Mouse (Mus musculus) gastrocnemius, adult 18-20 months (tissue): ENCODE results near the gene Znrf1. TPM values are rescaled to one million over a fixed set of nuclear protein-coding genes. Genes with fewer than 3 reads are reported as not detected.
A peak's percentile ranks its signal among the peaks of the same experiment; 100 is the strongest.

Experiments
- DNase-seq: peaks from one replicate; pipeline ENCODE4 v3.0.0; 2021; ENCODE audit warnings: low spot score
- total RNA-seq, 2 experiments: library from RNA; stranded (reverse); gene quantifications; 2 replicates each; pipeline ENCODE4 v1.2.3; 2021

Gene Znrf1
- total RNA-seq, 2 experiments from 2014 or later: 59.5 to 67.8 TPM

GRCm38 (mm10) chr8:111567571-111567970, 31.7 kb downstream of the Znrf1 start:
- no peak for DNase-seq

- no peak for DNase-seq
Observed at GRCm38 (mm10) chr8:111568029-111568428, 32.1 kb downstream of the Znrf1 start.

GRCm38 (mm10) chr8:111569926-111570325, 34.0 kb downstream of the Znrf1 start:
- peak; percentile 17 for DNase-seq

GRCm38 (mm10) chr8:111570432-111570831, 34.5 kb downstream of the Znrf1 start:
- DNase-seq: no peak

GRCm38 (mm10) chr8:111571661-111572060, 35.8 kb downstream of the Znrf1 start:
- DNase-seq: no peak

GRCm38 (mm10) chr8:111572431-111572830, 36.5 kb downstream of the Znrf1 start:
- no peak for DNase-seq

- DNase-seq: no peak
Observed at GRCm38 (mm10) chr8:111573583-111573982, 37.7 kb downstream of the Znrf1 start.

GRCm38 (mm10) chr8:111574016-111574415, 38.1 kb downstream of the Znrf1 start:
- no peak for DNase-seq

GRCm38 (mm10) chr8:111575492-111575891, 39.6 kb downstream of the Znrf1 start:
- DNase-seq: no peak

- no peak for DNase-seq
Observed at GRCm38 (mm10) chr8:111576501-111576900, 40.6 kb downstream of the Znrf1 start.

- no peak for DNase-seq
Observed at GRCm38 (mm10) chr8:111577880-111578533, 42.1 kb downstream of the Znrf1 start.

GRCm38 (mm10) chr8:111579318-111579717, 43.4 kb downstream of the Znrf1 start:
- no peak for DNase-seq

- DNase-seq: no peak
Observed at GRCm38 (mm10) chr8:111580306-111580705, 44.4 kb downstream of the Znrf1 start.

- no peak for DNase-seq
Observed at GRCm38 (mm10) chr8:111582386-111582785, 46.5 kb downstream of the Znrf1 start.

- peak; percentile 27 for DNase-seq
Observed at GRCm38 (mm10) chr8:111584946-111585345, 49.0 kb downstream of the Znrf1 start.

- DNase-seq: no peak
Observed at GRCm38 (mm10) chr8:111587545-111588094, 51.7 kb downstream of the Znrf1 start.

GRCm38 (mm10) chr8:111588336-111588735, 52.4 kb downstream of the Znrf1 start:
- DNase-seq: no peak

GRCm38 (mm10) chr8:111590214-111590613, 54.3 kb downstream of the Znrf1 start:
- no peak for DNase-seq

GRCm38 (mm10) chr8:111591176-111591575, 55.3 kb downstream of the Znrf1 start:
- DNase-seq: no peak

- DNase-seq: no peak
Observed at GRCm38 (mm10) chr8:111592390-111592910, 56.6 kb downstream of the Znrf1 start.

GRCm38 (mm10) chr8:111594044-111594840, 58.3 kb downstream of the Znrf1 start:
- DNase-seq: no peak

GRCm38 (mm10) chr8:111594951-111595350, 59.1 kb downstream of the Znrf1 start:
- no peak for DNase-seq
